Mouse (Mus musculus) embryo, embryonic 11 days (tissue): ENCODE data around the gene 9430097D07Rik.

ENCODE experiments used
- DNase-seq: peaks from one replicate; pipeline ENCODE4 v3.0.0-alpha.2; 2015

9430097D07Rik gene

DNA sequence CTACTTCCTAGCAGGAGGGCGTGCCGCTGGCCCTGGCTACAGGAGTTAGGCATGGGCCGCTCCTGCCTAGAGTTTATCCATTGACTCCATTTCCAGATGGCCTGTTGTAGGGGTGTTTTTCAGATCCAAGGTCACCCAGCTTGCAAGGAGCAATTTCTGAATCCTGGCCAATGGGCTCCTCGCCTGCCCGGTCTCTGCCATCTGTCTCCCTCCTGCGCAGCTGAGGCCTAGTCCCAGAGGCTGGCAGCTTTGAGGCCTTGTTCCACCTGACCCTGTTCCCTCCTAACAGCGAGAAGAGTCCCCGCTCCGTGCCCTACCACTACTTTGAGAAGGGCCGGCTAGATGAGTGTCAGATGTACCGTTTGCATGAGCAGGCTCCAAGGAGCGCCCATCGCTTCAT, 21.2 kb upstream of the 9430097D07Rik start:
- no peak for DNase-seq

DNA sequence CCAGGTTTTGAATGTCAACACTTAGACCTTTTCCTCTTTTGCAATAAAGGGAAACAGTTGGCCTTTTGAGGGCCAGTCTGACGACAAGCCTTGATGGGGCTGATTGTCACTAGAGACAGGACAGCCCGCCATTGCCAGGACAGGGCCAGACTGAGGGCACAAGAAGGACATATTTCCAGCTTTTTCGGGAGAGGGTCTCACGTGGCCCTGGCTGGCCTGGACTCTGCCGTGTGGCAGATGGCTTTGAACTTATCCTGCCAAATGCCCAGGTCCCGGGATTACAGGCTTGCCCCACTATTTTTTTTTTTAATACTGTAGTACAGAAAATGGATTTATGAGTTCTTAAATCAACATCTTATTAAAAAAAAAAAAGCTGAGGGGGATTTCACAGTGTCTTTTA, 15.8 kb upstream of the 9430097D07Rik start:
- no peak for DNase-seq

DNA sequence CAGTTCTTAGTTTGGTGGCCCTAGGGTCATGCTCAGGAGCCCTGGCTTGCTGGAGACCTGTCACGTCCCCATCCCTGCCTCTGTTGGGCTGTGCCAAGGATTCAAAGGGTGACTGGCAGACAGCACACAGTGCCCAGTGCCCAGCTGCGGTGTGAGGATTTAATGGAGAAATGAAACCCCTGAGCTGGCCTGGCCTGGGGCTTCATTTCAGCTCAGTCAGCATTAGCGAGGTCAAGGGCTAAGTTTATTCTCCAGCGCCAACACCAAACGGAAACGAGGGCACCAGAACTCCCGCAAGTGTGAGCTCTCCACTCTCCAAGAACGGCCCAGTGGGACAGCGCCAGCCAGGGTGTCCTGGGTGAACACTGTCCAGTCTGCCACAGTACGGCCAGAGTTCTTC, 14.7 kb upstream of the 9430097D07Rik start:
- no peak for DNase-seq

DNA sequence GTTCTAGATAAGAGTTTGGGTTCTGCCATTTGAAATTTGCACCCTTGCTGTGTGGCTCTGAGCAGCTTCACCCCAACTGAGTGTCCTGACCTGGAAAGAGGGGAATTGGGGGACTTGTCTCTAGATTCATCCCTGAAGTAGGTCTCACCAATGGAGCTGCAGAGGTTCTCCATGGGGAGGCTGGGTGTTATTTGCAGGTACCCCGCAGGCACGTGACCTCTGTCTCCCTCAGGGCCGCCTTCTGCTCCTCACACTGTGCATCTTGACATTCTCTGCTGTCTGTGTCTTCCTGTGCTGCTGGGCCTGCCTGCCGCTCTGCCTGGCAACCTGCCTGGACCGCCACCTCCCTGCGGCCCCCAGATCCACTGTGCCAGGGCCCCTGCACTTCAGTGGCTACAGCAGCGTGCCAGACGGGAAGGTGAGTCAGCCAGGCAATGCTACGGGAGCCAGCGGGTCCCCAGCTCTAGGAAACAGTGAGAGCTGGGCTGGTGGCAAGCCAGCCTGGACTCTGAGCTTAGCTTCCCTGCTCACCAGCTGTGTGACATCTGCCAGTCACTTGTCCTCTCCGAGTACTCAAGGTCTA, 13.8 kb upstream of the 9430097D07Rik start:
- DNase-seq = no peak

DNA sequence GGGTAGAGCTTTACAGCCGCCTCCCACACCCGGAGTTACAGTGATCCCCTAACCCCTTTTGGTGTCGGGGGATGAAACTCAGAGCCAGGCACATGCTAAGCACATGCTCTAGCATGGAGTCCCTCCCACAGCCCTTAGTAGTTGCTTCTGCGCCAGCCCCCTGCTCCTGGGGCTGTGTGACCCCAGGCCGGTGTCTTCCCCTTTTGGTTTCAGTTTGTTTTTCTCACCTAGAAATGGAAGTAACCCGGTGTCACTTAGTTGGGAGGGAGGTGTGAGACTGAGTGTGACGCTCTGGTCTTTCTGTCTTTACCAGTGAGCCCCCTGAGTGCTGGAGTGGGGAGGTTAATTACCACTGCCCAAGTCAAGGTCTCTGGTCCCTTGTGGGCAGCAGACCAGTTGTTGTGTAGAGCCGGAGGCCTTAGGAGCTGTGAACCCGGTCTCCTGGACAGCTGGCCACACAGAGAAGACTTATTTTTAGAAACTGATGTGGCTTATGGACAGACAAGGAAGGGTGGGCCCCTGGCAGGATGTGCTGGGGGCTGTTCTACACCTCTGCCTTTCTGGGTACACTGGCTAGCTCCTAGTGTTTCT, 12.3 kb upstream of the 9430097D07Rik start:
- DNase-seq = peak; percentile 23

- DNase-seq = peak; percentile 98
Observed at GRCm38 (mm10) chr2:32586871-32587351, 11.4 kb upstream of the 9430097D07Rik start, which contains the start of gene St6galnac4. Gene St6galnac4 (plus strand): TSS chr2:32587095.

- no peak for DNase-seq
Observed at GRCm38 (mm10) chr2:32585149-32585714, 9.7 kb upstream of the 9430097D07Rik start.

- peak; percentile 90 for DNase-seq
Observed at GRCm38 (mm10) chr2:32582830-32583799, 7.6 kb upstream of the 9430097D07Rik start.

- DNase-seq = peak; percentile 66
Observed at GRCm38 (mm10) chr2:32581450-32582095, 6.1 kb upstream of the 9430097D07Rik start.

DNA sequence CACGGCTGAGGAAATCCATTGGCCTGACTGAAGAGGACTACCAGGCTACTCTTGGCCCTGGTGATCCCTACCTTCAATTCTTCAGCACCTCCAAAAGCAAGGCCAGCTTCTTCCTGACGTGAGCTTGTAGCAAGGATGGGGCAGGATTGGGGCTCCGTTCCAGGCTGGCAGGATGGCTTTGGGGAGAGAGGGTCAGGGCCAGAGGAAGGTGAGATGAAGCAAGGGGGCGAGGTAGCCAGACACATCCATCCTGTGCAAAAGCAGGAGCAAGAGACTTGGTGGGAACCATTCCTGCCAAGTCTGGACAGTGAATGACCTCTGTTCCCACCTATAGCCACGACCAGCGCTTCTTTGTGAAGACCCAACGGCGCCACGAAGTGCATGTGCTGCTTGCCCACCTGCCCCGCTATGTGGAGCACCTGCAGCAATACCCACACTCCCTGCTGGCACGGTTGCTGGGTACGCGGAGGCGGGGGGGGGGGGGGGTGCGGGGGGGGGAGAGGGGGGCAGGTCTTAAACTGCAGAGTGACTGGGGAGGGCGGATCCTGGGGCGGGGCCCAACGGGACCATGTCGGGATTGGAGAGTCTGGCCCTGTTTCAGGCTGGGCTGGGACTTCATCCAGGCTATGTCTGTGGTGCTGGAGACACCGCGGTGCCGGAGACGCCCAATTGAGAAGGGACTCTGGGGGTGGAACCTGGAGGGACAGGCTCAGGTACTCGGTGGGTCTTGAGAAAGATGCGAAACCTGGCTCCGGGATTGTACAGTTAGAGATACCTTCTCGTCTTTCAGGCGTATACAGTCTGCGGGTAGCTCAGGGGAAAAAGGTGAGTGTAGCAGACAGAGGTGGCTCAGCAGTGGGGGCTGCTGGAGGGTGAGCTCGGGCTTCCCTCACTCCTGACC, 2.9 kb upstream of the 9430097D07Rik start:
- no peak for DNase-seq

GRCm38 (mm10) chr2:32576532-32576931, 1.0 kb upstream of the 9430097D07Rik start:
- no peak for DNase-seq

DNA sequence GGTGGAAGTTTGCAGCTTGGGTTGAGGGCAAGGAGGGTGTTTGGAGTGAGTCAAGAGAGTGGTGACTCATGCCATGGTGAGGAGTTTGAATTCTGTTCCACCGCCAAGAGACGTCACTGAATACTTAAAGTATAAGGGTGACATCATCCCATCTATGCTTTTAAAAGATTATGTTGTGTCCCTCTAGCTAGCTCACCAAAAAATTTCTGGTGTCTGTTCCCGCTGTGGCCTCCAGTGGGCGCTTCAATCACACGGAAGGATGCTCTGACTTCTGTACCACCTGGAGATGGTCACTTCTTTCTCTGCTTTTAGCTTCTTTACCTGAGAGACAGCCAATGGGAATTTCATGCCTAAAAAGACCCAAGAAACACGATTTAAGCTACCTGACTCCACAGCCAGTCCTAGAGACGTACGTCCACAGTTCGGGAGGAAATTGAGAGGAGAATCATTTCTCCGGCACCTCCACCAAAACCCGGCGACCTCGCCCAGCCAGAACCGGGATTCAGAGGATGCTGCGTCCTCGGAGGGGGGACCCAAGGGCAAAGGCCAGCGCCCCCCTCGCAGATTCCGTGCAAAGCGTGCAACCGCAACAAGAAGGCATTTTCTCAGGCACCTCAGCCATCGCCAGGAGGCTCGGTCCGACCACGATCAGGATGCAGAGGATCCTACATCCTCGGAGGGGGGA, 441 bp downstream of the 9430097D07Rik start:
- peak; percentile 71 for DNase-seq

DNA sequence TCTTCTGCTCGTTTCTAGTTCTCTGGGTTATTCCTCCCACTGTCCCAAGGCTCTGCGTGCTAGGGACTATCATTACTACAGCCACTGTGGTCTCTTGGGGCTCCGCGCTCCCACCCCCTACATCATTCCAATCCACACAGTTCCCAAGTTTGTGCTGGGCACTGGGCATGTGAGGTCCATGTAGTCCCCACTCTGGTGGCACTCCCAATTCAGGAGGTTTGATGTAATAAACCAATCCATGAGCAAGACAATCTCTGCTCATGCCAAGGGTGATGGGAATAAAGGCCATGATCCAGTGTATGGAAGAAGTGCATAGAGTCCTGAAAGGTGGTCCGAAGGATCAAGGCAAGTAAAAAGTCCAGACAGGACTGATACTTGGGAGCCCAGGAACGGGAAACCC, 987 bp downstream of the 9430097D07Rik start, which contains the start of gene Pip5kl1:
TSS of gene Pip5kl1 (plus strand) at position 301 of the 400 bp plus-strand sequence.
- DNase-seq = no peak

DNA sequence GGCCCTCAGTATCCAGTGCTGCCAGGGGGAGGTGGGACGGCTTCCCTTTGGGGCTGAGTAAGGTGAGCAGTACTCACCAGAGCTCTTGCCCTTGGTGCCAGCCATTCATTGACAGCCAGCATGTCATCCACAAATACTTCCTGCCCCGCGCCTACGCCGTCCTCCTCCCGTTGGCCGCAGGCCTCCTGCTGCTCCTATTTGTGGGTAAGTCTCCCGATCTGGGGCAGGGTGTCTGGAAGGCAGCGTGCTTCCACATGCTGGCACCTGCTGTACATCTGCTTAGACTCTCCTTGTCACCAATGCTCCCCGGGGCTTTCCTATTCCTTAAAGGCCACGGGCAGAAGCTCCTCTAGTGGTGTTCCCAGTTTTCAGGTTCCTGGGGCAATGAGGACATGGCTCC, 3.3 kb downstream of the 9430097D07Rik start:
- DNase-seq = no peak

DNA sequence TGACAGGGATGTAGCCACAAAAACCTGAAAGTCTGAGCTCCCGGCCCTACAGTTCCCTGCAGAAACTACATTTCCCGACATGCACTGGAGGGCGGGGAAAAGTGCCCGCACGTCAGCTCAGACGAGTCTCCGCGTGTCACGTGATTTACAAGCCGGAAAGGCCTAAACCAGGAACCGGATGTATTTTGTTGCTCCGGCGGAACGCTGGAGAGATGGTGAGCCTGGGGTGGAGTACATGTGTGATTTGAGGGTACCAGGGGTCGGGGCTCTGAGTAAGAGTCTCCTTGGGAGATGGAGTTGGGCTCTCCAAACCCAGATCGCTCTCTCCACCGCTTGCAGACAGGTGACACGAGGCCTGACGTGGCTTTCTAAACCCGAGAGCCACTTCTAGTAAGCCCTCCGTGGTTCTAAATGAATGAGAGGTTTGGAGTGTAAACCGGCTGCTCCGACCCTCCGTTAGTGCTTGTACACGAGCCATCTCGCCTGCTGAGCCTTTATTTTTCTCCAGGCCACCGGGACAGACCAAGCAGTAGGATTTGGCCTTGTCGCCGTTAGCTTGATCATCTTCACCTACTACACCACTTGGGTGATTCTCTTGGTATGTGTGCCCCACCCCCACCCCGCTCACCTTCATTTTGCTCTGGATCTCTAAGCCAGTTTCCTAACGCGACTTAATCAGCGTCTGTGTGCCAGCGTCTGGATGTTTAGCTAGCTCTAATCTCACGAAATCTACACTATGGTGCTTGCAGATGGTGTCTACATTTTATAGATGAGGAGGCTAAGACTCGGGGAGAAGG, 4.6 kb downstream of the 9430097D07Rik start, which contains the start of gene Dpm2:
TSS of gene Dpm2 (plus strand) at position 161 of the 797 bp plus-strand sequence.
- peak; percentile 95 for DNase-seq

GRCm38 (mm10) chr2:32568941-32569340, 6.5 kb downstream of the 9430097D07Rik start:
- DNase-seq = no peak

GRCm38 (mm10) chr2:32568149-32568548, 7.3 kb downstream of the 9430097D07Rik start:
- no peak for DNase-seq

DNA sequence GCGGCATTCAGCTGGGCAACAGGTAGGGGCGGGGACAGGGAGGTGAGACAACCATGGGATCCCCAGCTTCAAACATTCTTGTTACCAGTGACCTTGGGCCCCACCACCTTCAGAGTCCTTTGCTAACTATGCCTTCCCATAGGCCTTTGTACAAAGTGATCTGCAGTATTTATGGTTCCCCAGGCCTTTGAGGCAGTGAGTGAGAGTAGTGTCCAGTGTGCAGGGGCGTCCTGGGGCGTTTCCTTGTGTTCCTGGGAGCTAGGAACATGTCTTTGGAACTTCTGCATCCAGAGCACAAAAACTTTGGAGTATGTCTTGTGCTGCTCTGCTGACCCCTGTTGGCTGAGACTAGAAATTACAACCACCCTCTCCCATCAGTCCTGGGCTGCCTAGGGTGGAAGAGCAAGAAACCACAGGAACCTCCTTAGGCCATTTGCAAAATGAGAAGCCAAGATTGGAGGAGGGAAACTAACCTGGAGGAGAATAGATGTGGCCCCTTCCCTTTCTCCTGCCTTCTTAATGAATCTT, 8.9 kb downstream of the 9430097D07Rik start:
- DNase-seq = peak; percentile 76

DNA sequence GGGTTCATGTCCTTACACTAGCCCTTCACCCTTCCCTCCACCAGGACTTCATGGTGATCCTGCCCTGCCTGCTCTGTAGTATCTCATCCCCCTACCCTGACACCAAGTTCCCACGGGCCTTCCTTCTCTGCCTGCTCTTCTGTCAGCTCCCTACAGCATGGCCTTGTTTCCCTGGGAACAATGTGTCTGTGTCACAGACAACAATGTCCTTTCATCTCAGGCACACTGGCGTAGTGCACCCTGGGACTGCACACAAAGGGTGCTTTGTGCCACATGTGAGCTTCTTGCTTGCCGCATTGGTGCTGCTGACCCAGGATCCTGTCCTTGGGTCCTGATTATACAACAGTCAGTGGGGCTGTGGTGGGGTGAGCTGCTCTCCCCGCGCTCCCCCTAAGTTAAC, 15.9 kb downstream of the 9430097D07Rik start:
- peak; percentile 76 for DNase-seq

GRCm38 (mm10) chr2:32556019-32556418, 19.5 kb downstream of the 9430097D07Rik start:
- DNase-seq = no peak
